Mouse (Mus musculus) 416B (cell line): Measurements from ENCODE around the gene Hoxa3.

ENCODE experiments used
- DNase-seq: peaks from one replicate; pipeline ENCODE4 v3.0.0; 2011; ENCODE audit warnings: low read depth

Gene Hoxa3

GRCm38 (mm10) chr6:52219234-52219942 is 6.3 kb upstream of the Hoxa3 start:
- DNase-seq: no peak

- DNase-seq: no peak
Measured at GRCm38 (mm10) chr6:52218643-52219215, 5.6 kb upstream of the Hoxa3 start.

DNA sequence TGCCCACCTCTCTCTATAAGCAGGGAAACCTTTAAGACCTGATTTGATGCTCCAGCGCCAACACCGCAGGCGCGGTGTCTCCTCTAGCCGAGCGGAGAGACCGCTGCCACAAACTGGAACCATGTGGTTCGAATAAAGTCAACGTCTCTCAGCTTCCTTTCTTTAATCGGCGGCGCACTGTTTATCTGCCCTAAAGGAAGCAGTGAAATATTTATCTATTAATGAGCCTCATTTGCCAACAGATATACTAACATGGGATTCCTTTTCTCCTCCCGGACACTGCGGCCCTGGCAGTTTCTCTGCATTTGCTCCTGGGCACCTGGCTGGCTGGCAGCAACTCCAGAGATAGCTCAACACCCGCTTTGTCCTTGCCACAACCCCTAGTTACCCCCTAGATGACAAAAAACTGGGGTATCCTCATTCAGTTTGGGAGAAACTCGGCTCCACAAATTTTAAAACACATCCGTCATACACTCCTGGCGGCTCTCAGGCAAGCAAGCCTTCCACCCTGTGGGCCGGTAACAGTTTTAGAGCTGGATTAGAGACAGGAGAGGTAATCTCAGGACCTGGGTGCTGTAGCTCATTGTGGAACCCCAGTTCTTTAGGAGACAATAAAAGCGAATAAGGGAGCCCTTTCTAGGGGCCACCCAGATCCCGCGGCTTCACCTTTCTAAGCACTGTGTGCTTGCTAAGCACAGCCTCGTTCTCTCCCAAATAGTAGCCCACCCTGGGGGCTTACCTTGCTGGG is 4.9 kb upstream of the Hoxa3 start:
- no peak for DNase-seq

- no peak for DNase-seq
Measured at GRCm38 (mm10) chr6:52217459-52217768, 4.3 kb upstream of the Hoxa3 start.

DNA sequence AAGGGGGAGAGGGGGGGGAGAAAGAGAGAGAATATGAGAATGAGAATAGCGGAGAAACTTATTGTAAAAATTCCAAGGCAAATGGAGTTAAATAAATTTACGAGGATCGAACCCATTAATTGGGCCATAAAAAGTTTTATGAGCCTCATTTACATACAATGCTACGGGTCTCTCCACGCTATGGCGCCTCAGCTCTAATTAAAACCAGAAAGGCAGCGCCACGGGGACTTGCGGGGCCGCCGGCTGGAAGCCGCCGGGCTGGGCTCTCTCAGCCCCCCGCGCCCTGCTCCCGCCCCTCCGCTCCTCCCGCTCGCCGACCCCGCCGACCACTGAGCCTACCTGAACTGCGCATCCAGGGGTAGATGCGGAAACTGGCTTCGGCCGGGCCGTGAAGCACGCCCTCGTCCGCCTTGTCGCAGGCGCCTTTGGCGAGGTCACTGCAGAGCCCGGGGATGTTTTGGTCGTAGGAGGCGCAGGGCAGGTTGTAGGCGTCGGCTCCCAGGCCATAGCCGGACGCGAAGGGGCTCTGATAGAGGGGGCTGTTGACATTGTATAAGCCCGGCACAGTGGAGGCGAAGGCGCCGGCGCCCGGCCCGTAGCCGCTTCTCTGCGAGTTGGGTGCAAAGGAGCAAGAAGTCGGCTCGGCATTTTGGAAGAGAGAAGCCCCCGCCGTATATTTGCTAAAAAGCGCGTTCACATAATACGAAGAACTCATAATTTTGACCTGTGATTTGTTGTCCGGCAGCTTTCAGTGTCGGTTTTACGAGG is 3.7 kb upstream of the Hoxa3 start:
- no peak for DNase-seq

GRCm38 (mm10) chr6:52215771-52216535 is 2.8 kb upstream of the Hoxa3 start:
- DNase-seq: no peak

DNA sequence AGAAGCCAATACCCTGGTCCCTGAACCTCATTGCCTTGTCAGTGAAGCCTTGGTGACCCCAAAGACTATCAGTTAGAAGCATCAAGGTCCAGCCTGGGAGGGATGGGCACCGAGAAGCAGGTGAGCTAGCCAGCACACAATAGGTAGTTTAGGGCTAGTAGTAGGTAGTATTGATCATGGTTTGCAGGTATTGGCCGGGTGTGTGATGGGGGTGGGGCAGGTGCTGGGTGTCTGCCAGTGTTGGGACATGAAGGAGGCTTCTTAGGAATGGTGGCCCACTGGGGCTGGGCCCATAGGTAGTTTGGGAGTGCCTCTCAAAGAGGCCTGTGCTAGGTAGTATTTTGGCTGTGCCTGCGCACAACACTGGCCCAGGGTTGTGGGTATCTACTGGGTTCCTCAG is 1.9 kb upstream of the Hoxa3 start:
- no peak for DNase-seq

- DNase-seq: peak; percentile 13
Measured at GRCm38 (mm10) chr6:52214271-52214670, 1.1 kb upstream of the Hoxa3 start.

DNA sequence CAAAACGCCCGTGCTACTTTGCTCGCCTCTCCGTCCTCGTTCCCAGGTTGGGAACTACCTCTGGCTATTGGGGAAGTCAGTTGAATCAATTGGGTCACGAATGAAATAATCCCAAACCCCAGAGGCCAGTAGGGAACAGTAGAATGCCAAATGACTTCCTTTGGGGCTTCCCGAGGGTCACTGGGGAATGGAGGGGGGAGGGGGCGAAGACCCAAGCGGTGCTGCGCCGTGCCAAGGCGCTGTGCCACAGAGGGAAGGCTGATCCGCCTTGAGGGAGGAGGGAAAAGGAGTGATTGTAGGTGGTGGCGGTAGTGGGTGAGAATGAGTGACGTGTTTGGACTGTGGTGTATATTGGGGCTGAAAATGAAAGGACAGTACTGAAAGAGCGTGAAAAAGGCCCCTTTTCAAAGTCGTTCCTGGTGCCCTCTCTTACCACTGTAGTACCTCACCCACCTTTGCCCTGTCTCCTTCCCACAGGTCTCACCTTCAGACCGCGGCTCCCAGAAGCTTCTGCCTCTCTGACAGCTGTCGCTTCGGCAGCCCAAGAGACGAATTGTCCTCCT is 499 bp downstream of the Hoxa3 start:
- no peak for DNase-seq

DNA sequence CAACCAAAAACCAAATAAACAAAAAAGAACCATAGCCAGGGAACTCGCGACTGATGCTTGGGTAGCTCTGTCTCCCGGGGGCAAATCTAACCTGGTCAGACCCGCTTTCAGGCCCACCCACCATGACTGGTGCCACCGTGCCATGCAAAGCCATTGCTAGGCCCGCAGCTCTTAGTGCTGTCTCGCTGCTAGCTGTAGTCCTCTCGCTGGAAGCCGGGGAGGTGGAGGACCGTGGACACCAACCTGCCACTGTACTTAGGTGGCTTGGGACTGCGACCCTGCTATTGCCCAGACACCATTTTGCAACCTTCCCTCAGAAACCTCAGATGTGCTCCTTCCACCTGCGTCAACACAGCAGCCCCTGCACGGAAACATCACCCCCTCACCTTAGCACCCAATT is 1.2 kb downstream of the Hoxa3 start:
- no peak for DNase-seq

GRCm38 (mm10) chr6:52211170-52211935 is 1.8 kb downstream of the Hoxa3 start:
- peak; percentile 53 for DNase-seq

- no peak for DNase-seq
Measured at GRCm38 (mm10) chr6:52209685-52210046, 3.5 kb downstream of the Hoxa3 start.

- DNase-seq: no peak
Measured at GRCm38 (mm10) chr6:52208868-52209684, 4.1 kb downstream of the Hoxa3 start.

DNA sequence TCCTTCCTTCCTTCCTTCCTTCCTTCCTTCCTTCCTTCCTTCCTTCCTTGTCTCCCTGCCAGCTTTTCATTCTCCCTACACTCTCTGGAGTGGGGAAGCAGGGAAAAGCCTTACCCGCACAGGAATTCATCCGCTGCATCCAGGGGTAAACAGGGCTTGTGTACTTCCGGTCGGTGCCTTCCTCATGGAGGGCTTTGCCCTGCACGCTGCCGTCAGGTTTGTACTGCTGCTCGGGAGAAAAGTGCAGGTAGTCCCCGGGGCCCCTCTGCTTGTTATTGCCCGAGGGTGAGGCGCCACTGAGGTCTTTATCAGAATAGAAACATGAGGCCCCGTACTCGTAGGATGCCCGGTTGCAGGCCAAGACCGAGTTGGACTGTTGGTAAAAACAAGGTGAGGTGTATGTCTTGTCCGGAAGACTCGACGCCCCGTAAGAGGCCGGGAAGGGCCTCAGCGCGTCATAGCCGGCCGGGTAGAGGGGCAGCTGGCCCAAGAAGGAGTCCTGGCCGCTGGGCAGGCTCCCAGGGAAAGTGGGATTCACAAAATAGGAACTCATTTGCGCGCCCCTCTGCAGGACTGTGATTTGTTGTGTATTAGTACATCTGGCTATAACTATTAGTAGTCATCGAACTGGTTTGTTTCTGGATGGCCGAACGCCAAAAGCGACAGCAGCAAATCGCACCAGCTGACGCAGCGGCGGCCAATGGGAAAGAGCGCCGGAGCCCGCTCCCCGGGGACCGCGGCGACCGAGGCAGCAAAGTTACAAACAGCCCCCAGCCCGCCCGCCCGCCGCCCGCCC is 4.9 kb downstream of the Hoxa3 start, which contains the start of gene Hoxa6:
Gene Hoxa6 (minus strand): TSS at position 651 of the 796 bp plus-strand sequence.
- no peak for DNase-seq

- DNase-seq: no peak
Measured at GRCm38 (mm10) chr6:52207684-52207976, 5.5 kb downstream of the Hoxa3 start.

GRCm38 (mm10) chr6:52206882-52207683 is 6.1 kb downstream of the Hoxa3 start:
- DNase-seq: no peak

- no peak for DNase-seq
Measured at GRCm38 (mm10) chr6:52205638-52206621, 7.2 kb downstream of the Hoxa3 start.
